Mouse (Mus musculus): ENCODE measurements around the gene Cpsf6. TPM values are rescaled to one million over a fixed set of nuclear protein-coding genes. Genes with fewer than 3 reads are reported as not detected.

Cpsf6 gene
- polyA plus RNA-seq, 1 experiment from 2014 or later = 140 TPM

DNA sequence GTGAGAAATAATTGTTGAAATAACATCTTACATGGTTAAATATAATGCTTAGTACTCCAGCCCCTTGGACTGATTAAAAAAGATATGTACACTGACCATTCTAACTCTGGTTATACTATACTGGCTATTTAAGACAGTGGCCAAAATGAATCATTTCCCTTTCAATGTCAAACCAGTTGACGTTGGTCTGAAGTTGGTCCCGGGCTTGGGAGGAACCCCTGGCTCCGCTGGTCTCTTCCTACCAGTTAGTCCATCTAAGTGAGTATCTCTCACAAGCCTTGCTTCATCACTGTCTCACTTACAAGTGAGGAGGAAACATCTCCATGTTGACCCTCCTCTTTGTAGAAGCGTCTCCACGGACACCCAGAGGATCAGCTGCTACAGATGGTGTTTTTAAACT, 75.4 kb downstream of the Cpsf6 start:
- H3K4me2 ChIP-seq (ENCODE audit: low read length) = no peak overlapping the region
- H3K27me3 ChIP-seq (ENCODE audit: control insufficient read depth, insufficient read depth, low read depth, low read length) = no peaks in the 10 kb centered on the region
- H3K4me1 ChIP-seq (ENCODE audit: control insufficient read depth, insufficient read depth, low read length) = no peaks in the 10 kb centered on the region
- H3K4me3 ChIP-seq (ENCODE audit: low read depth, low read length) = no peak overlapping the region
- H3K9me3 ChIP-seq (replicated peaks; ENCODE audit: control insufficient read depth, low read length, poor library complexity, severe bottlenecking) = no peaks in the 10 kb centered on the region
- H3K36me3 ChIP-seq (ENCODE audit: control insufficient read depth, insufficient read depth, low read length) = no peaks in the 10 kb centered on the region
- 92% methylated on average over 5 of the region's 5 CpGs for WGBS
- no peak for ATAC-seq
- no peak overlapping the region for H3K9ac ChIP-seq (ENCODE audit: low read depth, low read length)
- H3K27ac ChIP-seq (ENCODE audit: low read length) = no peak overlapping the region

DNA sequence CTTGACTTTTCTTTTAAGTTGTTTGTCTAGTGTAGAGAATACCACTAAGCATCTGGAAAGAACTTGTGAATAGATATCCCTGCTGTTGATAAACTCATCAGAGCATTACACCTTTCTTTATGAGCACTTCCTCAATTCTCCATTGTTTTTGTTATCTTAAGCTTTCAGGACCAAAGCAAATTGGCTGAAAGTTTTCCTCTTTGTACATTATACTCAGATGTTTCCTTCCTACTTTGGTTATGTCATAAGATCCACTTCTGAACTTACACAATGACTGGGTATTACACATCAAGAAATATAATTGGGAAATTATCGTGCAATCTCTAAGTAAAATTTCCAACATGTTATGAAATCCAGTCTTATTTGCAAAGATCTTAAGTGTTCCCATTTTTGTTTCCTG, 78.1 kb downstream of the Cpsf6 start:
- no peak overlapping the region for H3K9ac ChIP-seq (ENCODE audit: low read depth, low read length)
- H3K36me3 ChIP-seq (ENCODE audit: control insufficient read depth, insufficient read depth, low read length) = no peaks in the 10 kb centered on the region
- no peak overlapping the region for H3K4me2 ChIP-seq (ENCODE audit: low read length)
- 94% methylated on average over 1 of the region's 1 CpGs for WGBS
- no peaks in the 10 kb centered on the region for H3K27me3 ChIP-seq (ENCODE audit: control insufficient read depth, insufficient read depth, low read depth, low read length)
- H3K27ac ChIP-seq (ENCODE audit: low read length) = no peak overlapping the region
- no peak overlapping the region for H3K4me3 ChIP-seq (ENCODE audit: low read depth, low read length)
- no peaks in the 10 kb centered on the region for H3K4me1 ChIP-seq (ENCODE audit: control insufficient read depth, insufficient read depth, low read length)
- H3K9me3 ChIP-seq (replicated peaks; ENCODE audit: control insufficient read depth, low read length, poor library complexity, severe bottlenecking) = no peaks in the 10 kb centered on the region
- ATAC-seq = no peak

DNA sequence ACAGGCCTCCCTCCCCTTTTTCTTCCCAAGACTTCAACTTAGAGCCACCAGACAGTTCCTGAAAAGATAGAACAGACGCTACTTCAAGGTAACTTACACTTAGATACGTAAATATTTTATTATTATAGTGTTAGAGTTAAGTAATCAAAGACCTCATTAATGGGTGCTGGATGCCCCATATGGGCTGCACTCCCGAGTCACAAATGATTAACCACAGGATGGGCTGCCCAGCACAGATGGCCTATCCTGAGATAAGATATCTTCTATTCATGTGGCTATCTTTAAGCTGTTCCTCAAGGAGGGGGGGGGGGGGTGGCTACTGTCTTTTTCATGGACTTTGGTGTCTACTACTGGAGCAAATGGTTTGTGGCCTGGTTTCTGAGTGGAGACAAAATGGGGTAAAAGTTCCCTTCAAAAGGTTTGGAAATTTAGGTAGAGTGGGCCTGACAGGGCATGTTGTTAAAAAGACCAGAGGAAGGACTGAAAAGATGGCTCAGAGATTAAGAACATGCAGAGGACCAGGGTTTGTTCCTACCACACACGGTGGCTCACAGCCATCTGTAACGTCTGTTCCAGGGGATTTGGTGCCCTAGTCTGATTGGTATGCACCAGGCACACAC, 79.8 kb downstream of the Cpsf6 start:
- Histone ChIP-seq H3K4me2 (ENCODE audit: low read length) (no peak overlapping the region), H3K4me3 (ENCODE audit: low read depth, low read length) (no peak overlapping the region), H3K9me3 (replicated peaks; ENCODE audit: control insufficient read depth, low read length, poor library complexity, severe bottlenecking) (no peaks in the 10 kb centered on the region), H3K9ac (ENCODE audit: low read depth, low read length) (no peak overlapping the region), H3K36me3 (ENCODE audit: control insufficient read depth, insufficient read depth, low read length) (no peaks in the 10 kb centered on the region), H3K4me1 (ENCODE audit: control insufficient read depth, insufficient read depth, low read length) (no peaks in the 10 kb centered on the region), H3K27ac (ENCODE audit: low read length) (no peak overlapping the region), H3K27me3 (ENCODE audit: control insufficient read depth, insufficient read depth, low read depth, low read length) (no peaks in the 10 kb centered on the region)
- ATAC-seq = no peak
- 84% methylated on average over 5 of the region's 5 CpGs for WGBS

DNA sequence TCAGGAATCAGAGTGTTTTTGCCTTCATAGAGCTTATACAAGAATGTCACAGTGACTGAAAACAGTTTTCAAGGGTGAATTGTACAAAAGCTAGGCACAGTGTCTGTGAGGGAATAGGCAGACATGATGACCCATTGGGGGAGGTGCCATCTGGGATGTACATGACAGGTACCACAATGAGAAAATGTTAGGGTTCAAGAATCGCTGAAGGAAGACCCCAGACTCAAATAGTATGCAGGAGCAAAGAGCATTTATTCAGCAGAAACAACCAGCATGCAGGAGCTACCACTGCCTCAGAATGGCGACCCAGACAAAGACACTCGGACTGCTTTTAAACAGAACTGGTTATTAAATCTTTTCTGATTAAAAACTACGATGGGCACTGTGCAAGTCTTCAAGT, 80.7 kb downstream of the Cpsf6 start:
- Histone ChIP-seq H3K4me3 (ENCODE audit: low read depth, low read length) (no peak overlapping the region), H3K36me3 (ENCODE audit: control insufficient read depth, insufficient read depth, low read length) (no peaks in the 10 kb centered on the region), H3K4me1 (ENCODE audit: control insufficient read depth, insufficient read depth, low read length) (no peaks in the 10 kb centered on the region), H3K9ac (ENCODE audit: low read depth, low read length) (no peak overlapping the region), H3K4me2 (ENCODE audit: low read length) (no peak overlapping the region), H3K27ac (ENCODE audit: low read length) (no peak overlapping the region), H3K9me3 (replicated peaks; ENCODE audit: control insufficient read depth, low read length, poor library complexity, severe bottlenecking) (no peaks in the 10 kb centered on the region), H3K27me3 (ENCODE audit: control insufficient read depth, insufficient read depth, low read depth, low read length) (no peaks in the 10 kb centered on the region)
- ATAC-seq = no peak
- WGBS = 92% methylated on average over 4 of the region's 4 CpGs

DNA sequence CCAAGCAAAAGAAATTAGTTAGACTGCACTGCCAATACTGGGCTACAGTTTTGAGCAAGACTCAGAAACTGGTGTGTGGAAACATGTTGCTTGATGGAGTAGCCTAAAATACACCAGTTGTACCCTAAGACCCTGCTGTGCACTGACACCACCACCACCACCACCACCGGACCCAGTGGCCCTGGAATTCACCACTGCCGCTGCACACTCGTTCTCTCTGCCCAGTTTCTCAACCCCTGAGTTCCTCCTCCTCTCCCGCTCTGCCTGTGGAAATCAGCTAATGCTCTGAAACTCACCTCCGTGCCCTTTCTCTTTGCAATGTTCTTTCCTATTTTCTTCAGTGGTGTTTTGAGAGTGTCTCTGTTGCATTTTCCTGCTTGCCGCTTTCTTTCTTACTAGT, 81.5 kb downstream of the Cpsf6 start:
- no peak overlapping the region for H3K27ac ChIP-seq (ENCODE audit: low read length)
- 80% methylated on average over 6 of the region's 6 CpGs for WGBS
- H3K4me1 ChIP-seq (ENCODE audit: control insufficient read depth, insufficient read depth, low read length) = no peaks in the 10 kb centered on the region
- ATAC-seq = no peak
- H3K4me2 ChIP-seq (ENCODE audit: low read length) = no peak overlapping the region
- H3K9ac ChIP-seq (ENCODE audit: low read depth, low read length) = no peak overlapping the region
- H3K4me3 ChIP-seq (ENCODE audit: low read depth, low read length) = no peak overlapping the region
- no peaks in the 10 kb centered on the region for H3K36me3 ChIP-seq (ENCODE audit: control insufficient read depth, insufficient read depth, low read length)
- no peaks in the 10 kb centered on the region for H3K27me3 ChIP-seq (ENCODE audit: control insufficient read depth, insufficient read depth, low read depth, low read length)
- H3K9me3 ChIP-seq (replicated peaks; ENCODE audit: control insufficient read depth, low read length, poor library complexity, severe bottlenecking) = no peaks in the 10 kb centered on the region

Other genes with a start within 250 kb of the Cpsf6 start
- 19.7 and 20.2 TPM in 2 replicates for gene Frs2, start 231.5 kb downstream of the Cpsf6 start, polyA plus RNA-seq (2015; fragmentation: Nextera tagmentation; extraction: Ambion mirVana)
- gene Yeats4, start 155.5 kb downstream of the Cpsf6 start, polyA plus RNA-seq (2015; fragmentation: Nextera tagmentation; extraction: Ambion mirVana) = 104 and 113 TPM in 2 replicates
- not detected in 2 replicates for gene 9530003J23Rik, start 141.3 kb downstream of the Cpsf6 start, polyA plus RNA-seq (2015; fragmentation: Nextera tagmentation; extraction: Ambion mirVana)
- 13.4 and 16.8 TPM in 2 replicates for gene Lyz2, start 97.7 kb downstream of the Cpsf6 start, polyA plus RNA-seq (2015; fragmentation: Nextera tagmentation; extraction: Ambion mirVana)
- gene Lyz1, start 87.1 kb downstream of the Cpsf6 start, polyA plus RNA-seq (2015; fragmentation: Nextera tagmentation; extraction: Ambion mirVana) = not detected in 2 replicates
- gene Cpm, start 249.5 kb upstream of the Cpsf6 start, polyA plus RNA-seq (2015; fragmentation: Nextera tagmentation; extraction: Ambion mirVana) = 13.5 and 14.3 TPM in 2 replicates